ENCODE assay signal across 8 mouse cellular contexts in the genomic region with DNA sequence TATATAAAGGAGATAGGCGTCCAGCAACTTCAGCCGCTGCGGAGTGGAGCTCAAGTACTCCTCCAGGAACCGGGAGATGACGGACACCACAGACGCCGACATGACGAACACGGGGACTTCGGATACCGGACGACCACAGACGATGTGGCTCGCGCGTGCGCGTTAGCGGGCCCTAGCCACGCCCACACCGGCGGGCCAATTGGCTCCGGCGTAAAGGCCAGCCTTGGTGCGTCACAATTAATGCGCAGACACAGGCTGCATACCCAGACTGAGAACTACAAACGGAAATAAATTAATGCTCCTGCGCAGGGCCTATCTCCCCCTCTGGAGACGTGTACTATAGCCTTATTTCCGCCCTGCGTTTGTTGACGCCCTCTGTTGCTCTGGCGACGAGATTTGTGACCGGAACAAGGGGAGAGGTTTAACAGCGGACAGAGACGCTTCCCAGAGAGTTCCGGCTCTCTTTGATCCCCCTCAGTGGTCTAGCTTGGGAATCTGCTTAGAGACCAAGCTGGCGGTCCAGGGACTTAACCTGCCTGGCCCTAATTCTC. TPM values are rescaled to one million over a fixed set of nuclear protein-coding genes. Genes with fewer than 3 reads are reported as not detected.
DNase-seq lines count a peak whose midpoint lies in the region; ATAC-seq and TF ChIP-seq lines count a peak whose summit lies in the region.

Gene Dad1, minus strand, starts transcription at position 364 of the 551 bp plus-strand sequence.
Gene Abhd4, plus strand, starts transcription at position 448 of the 551 bp plus-strand sequence.

- peak; percentile 99 for DNase-seq in heart, postnatal 10 days
- peak; percentile 96 for DNase-seq in large intestine, adult 2 months (ENCODE audit: low read depth, low spot score)
- peak; percentile 98 for DNase-seq in liver, postnatal 0 days
- peak; percentile 99 for DNase-seq in testis, postnatal 10 days (ENCODE audit: low spot score)

- ATAC-seq in cerebellum, adult (ENCODE audit: insufficient number of reproducible peaks, low FRiP score, low TSS enrichment), result peak; percentile 99
- ATAC-seq in forebrain, embryonic 13.5 days, result peak; percentile 100
- ATAC-seq in liver, postnatal 0 days, result peak; percentile 99
- ATAC-seq in neural tube, embryonic 14.5 days (ENCODE audit: low read depth), result peak; percentile 100

- H3K27me3 ChIP-seq in ES-Bruce4 (ENCODE audit: control insufficient read depth, insufficient read depth, low read length, poor library complexity, severe bottlenecking), result no peaks in the 10 kb centered on the region
- no peaks in the 10 kb centered on the region for H3K27me3 ChIP-seq in forebrain, embryonic 13.5 days
- H3K27me3 ChIP-seq in liver, postnatal 0 days (ENCODE audit: insufficient read depth, low read length), result no peaks in the 10 kb centered on the region
- H3K27me3 ChIP-seq in neural tube, embryonic 14.5 days (ENCODE audit: control insufficient read depth, insufficient read depth, low read length), result no peaks in the 10 kb centered on the region

- peak within 1 kb of the TSS; percentile 80 for H3K4me2 ChIP-seq in forebrain, embryonic 13.5 days
- H3K4me2 ChIP-seq in liver, postnatal 0 days (ENCODE audit: low read depth, low read length), result peak within 1 kb of the TSS; percentile 80
- peak within 1 kb of the TSS; percentile 62 for H3K4me2 ChIP-seq in neural tube, embryonic 14.5 days (ENCODE audit: low read depth, low read length)

- TF ChIP-seq CTCF in ES-Bruce4 (IDR thresholded peaks at IDR 0.05; ENCODE audit: low read depth, low read length), result no peak
- TF ChIP-seq CTCF in liver, postnatal 0 days (IDR thresholded peaks at IDR 0.05; ENCODE audit: low read depth), result peak; percentile 24; the same call in 1 of the 2 replicates

- peak; percentile 76 for TF ChIP-seq POLR2A in ES-Bruce4 (IDR thresholded peaks at IDR 0.05; ENCODE audit: insufficient read depth, low read length)

- peak within 1 kb of the TSS; percentile 64 for H3K9ac ChIP-seq in ES-Bruce4 (ENCODE audit: low read depth, poor library complexity, severe bottlenecking)
- H3K9ac ChIP-seq in forebrain, embryonic 13.5 days, result peak within 1 kb of the TSS; percentile 80
- peak within 1 kb of the TSS; percentile 84 for H3K9ac ChIP-seq in liver, postnatal 0 days (replicated peaks)
- H3K9ac ChIP-seq in neural tube, embryonic 14.5 days (replicated peaks; ENCODE audit: low read depth, low read length), result peak within 1 kb of the TSS; percentile 63

- peak within 1 kb of the TSS; percentile 85 for H3K4me3 ChIP-seq in ES-Bruce4 (ENCODE audit: low read depth, low read length)
- peak within 1 kb of the TSS; percentile 76 for H3K4me3 ChIP-seq in forebrain, embryonic 13.5 days
- peak within 1 kb of the TSS; percentile 63 for H3K4me3 ChIP-seq in liver, postnatal 0 days (ENCODE audit: low read depth, low read length)
- H3K4me3 ChIP-seq in neural tube, embryonic 14.5 days (ENCODE audit: low read depth, low read length), result peak within 1 kb of the TSS; percentile 69

- H3K4me1 ChIP-seq in ES-Bruce4 (ENCODE audit: control insufficient read depth, insufficient read depth, low read length), result peaks cover 2% of the 10 kb centered on the region
- H3K4me1 ChIP-seq in forebrain, embryonic 13.5 days, result peaks cover 48% of the 10 kb centered on the region
- peaks cover 33% of the 10 kb centered on the region for H3K4me1 ChIP-seq in liver, postnatal 0 days (ENCODE audit: insufficient read depth)
- peaks cover 34% of the 10 kb centered on the region for H3K4me1 ChIP-seq in neural tube, embryonic 14.5 days (ENCODE audit: control insufficient read depth, insufficient read depth, low read length)

- no peaks in the 10 kb centered on the region for H3K36me3 ChIP-seq in ES-Bruce4 (ENCODE audit: control insufficient read depth, insufficient read depth, low read length, poor library complexity, severe bottlenecking)
- no peaks in the 10 kb centered on the region for H3K36me3 ChIP-seq in forebrain, embryonic 13.5 days (ENCODE audit: poor library complexity, severe bottlenecking)
- no peaks in the 10 kb centered on the region for H3K36me3 ChIP-seq in liver, postnatal 0 days (replicated peaks; ENCODE audit: insufficient read depth, low read length)
- no peaks in the 10 kb centered on the region for H3K36me3 ChIP-seq in neural tube, embryonic 14.5 days (ENCODE audit: control insufficient read depth, insufficient read depth, low read length)

- H3K27ac ChIP-seq in ES-Bruce4 (ENCODE audit: insufficient read depth, low read length), result no peak within 1 kb of the TSS
- peak within 1 kb of the TSS; percentile 76 for H3K27ac ChIP-seq in forebrain, embryonic 13.5 days
- peak within 1 kb of the TSS; percentile 90 for H3K27ac ChIP-seq in liver, postnatal 0 days (ENCODE audit: low read depth)
- H3K27ac ChIP-seq in neural tube, embryonic 14.5 days (ENCODE audit: low read depth, low read length), result peak within 1 kb of the TSS; percentile 75

- under 1% methylated on average over 39 of the region's 39 CpGs for WGBS in forebrain, embryonic 13.5 days
- under 1% methylated on average over 39 of the region's 39 CpGs for WGBS in large intestine, adult 2 months
- under 1% methylated on average over 39 of the region's 39 CpGs for WGBS in liver, postnatal 0 days (ENCODE audit: insufficient replicate concordance)
- WGBS in neural tube, embryonic 14.5 days, result under 1% methylated on average over 39 of the region's 39 CpGs

- intact Hi-C loops in heart, postnatal 10 days (cut with DNase I), result no loop called here

- no peaks in the 10 kb centered on the region for H3K9me3 ChIP-seq in ES-Bruce4 (replicated peaks; ENCODE audit: control insufficient read depth, insufficient read depth, low read length, poor library complexity, severe bottlenecking)
- no peaks in the 10 kb centered on the region for H3K9me3 ChIP-seq in forebrain, embryonic 13.5 days (replicated peaks)
- H3K9me3 ChIP-seq in liver, postnatal 0 days (ENCODE audit: low read length), result no peaks in the 10 kb centered on the region
- H3K9me3 ChIP-seq in neural tube, embryonic 14.5 days (ENCODE audit: control insufficient read depth, low read length), result no peaks in the 10 kb centered on the region

- TF ChIP-seq EP300 in ES-Bruce4 (IDR thresholded peaks at IDR 0.05; ENCODE audit: insufficient read depth, low read depth, low read length), result no peak
- TF ChIP-seq EP300 in liver, postnatal 0 days (IDR thresholded peaks at IDR 0.05; ENCODE audit: low read depth), result peak; percentile 50

RNA-seq across cellular contexts. Expression of gene Dad1, which starts in this region (rescaled TPM):
- polyA plus RNA-seq in ES-Bruce4 (2011; ENCODE audit: insufficient read depth, insufficient read length, low read depth, missing spikeins), result 119 and 129 TPM in 2 replicates
- 281 and 283 TPM in 2 replicates for polyA plus RNA-seq in forebrain, embryonic 13.5 days (2015; fragmentation: Nextera tagmentation; extraction: Ambion mirVana)
- total RNA-seq in heart, postnatal 10 days (2021), result 100 to 1,000 TPM; 121 TPM
- 752 and 904 TPM in 2 replicates for polyA plus RNA-seq in large intestine, adult 2 months (2012; rRNA removed)
- polyA plus RNA-seq in liver, postnatal 0 days (2015; fragmentation: Nextera tagmentation; extraction: Ambion mirVana), result 226 and 229 TPM in 2 replicates
- polyA plus RNA-seq in neural tube, embryonic 14.5 days (2014; fragmentation: Nextera tagmentation; extraction: Ambion mirVana), result 401 and 423 TPM in 2 replicates

RNA-seq across cellular contexts. Expression of gene Abhd4, which starts in this region (rescaled TPM):
- 102 and 109 TPM in 2 replicates for polyA plus RNA-seq in ES-Bruce4 (2011; ENCODE audit: insufficient read depth, insufficient read length, low read depth, missing spikeins)
- 46.1 and 51.3 TPM in 2 replicates for polyA plus RNA-seq in forebrain, embryonic 13.5 days (2015; fragmentation: Nextera tagmentation; extraction: Ambion mirVana)
- total RNA-seq in heart, postnatal 10 days (2021), result 10 to 100 TPM; 55.9 to 67.1 TPM
- polyA plus RNA-seq in large intestine, adult 2 months (2012; rRNA removed), result 36.9 and 54.5 TPM in 2 replicates
- polyA plus RNA-seq in liver, postnatal 0 days (2015; fragmentation: Nextera tagmentation; extraction: Ambion mirVana), result 15.9 and 17.1 TPM in 2 replicates
- polyA plus RNA-seq in neural tube, embryonic 14.5 days (2014; fragmentation: Nextera tagmentation; extraction: Ambion mirVana), result 57.4 and 69.5 TPM in 2 replicates
